Mouse (Mus musculus): ENCODE measurements at regions not wholly inside any gene's neighbourhood (a gene's known extent, or its start where the extent isn't known, plus 50 kb on each side); places are given as distances from the start of the nearest gene placed in this dataset.

- DNase-seq (ENCODE audit: low spot score): peak; percentile 78
Observed at GRCm38 (mm10) chr15:62641051-62641710, 1203.8 kb downstream of the Gsdmc2 start.

- DNase-seq (ENCODE audit: low spot score): no peak
Observed at GRCm38 (mm10) chr15:62625406-62625805, 1219.6 kb downstream of the Gsdmc2 start.

GRCm38 (mm10) chr15:62616042-62616441 is 1228.9 kb downstream of the Gsdmc2 start:
- DNase-seq (ENCODE audit: low spot score): no peak

GRCm38 (mm10) chr15:62596735-62597134 is 1248.2 kb downstream of the Gsdmc2 start:
- peak; percentile 35 for DNase-seq (ENCODE audit: low spot score)

GRCm38 (mm10) chr15:62588580-62588979 is 1256.4 kb downstream of the Gsdmc2 start:
- no peak for DNase-seq (ENCODE audit: low spot score)

GRCm38 (mm10) chr15:62578788-62579187 is 1266.2 kb downstream of the Gsdmc2 start:
- DNase-seq (ENCODE audit: low spot score): no peak

- DNase-seq (ENCODE audit: low spot score): no peak
Observed at GRCm38 (mm10) chr15:62575791-62576190, 1269.2 kb downstream of the Gsdmc2 start.

GRCm38 (mm10) chr15:62571803-62572202 is 1273.2 kb downstream of the Gsdmc2 start:
- peak; percentile 68 for DNase-seq (ENCODE audit: low spot score)

GRCm38 (mm10) chr15:62568788-62569713 is 1275.9 kb downstream of the Gsdmc2 start:
- DNase-seq (ENCODE audit: low spot score): peak; percentile 4

GRCm38 (mm10) chr15:62567431-62567830 is 1277.5 kb downstream of the Gsdmc2 start:
- DNase-seq (ENCODE audit: low spot score): no peak

GRCm38 (mm10) chr15:62566106-62566511 is 1278.9 kb downstream of the Gsdmc2 start:
- peak; percentile 23 for DNase-seq (ENCODE audit: low spot score)

- DNase-seq (ENCODE audit: low spot score): peak; percentile 43
Observed at GRCm38 (mm10) chr15:62533233-62533632, 1311.7 kb downstream of the Gsdmc2 start.

GRCm38 (mm10) chr15:62528975-62529374 is 1316.0 kb downstream of the Gsdmc2 start:
- no peak for DNase-seq (ENCODE audit: low spot score)

- DNase-seq (ENCODE audit: low spot score): no peak
Observed at GRCm38 (mm10) chr15:62524628-62525027, 1320.3 kb downstream of the Gsdmc2 start.

- no peak for DNase-seq (ENCODE audit: low spot score)
Observed at GRCm38 (mm10) chr15:62524135-62524534, 1320.8 kb downstream of the Gsdmc2 start.

- no peak for DNase-seq (ENCODE audit: low spot score)
Observed at GRCm38 (mm10) chr15:62513462-62513861, 1331.5 kb downstream of the Gsdmc2 start.

- DNase-seq (ENCODE audit: low spot score): no peak
Observed at GRCm38 (mm10) chr15:62511461-62511860, 1333.5 kb downstream of the Gsdmc2 start.

- no peak for DNase-seq (ENCODE audit: low spot score)
Observed at GRCm38 (mm10) chr15:62503866-62504265, 1341.1 kb downstream of the Gsdmc2 start.

- DNase-seq (ENCODE audit: low spot score): peak; percentile 65
Observed at GRCm38 (mm10) chr15:62500966-62501365, 1344.0 kb downstream of the Gsdmc2 start.

- DNase-seq (ENCODE audit: low spot score): no peak
Observed at GRCm38 (mm10) chr15:62500522-62500921, 1344.5 kb downstream of the Gsdmc2 start.

- peak; percentile 5 for DNase-seq (ENCODE audit: low spot score)
Observed at GRCm38 (mm10) chr15:62496193-62496592, 1348.8 kb downstream of the Gsdmc2 start.

- no peak for DNase-seq (ENCODE audit: low spot score)
Observed at GRCm38 (mm10) chr15:62492350-62492749, 1352.6 kb downstream of the Gsdmc2 start.

- DNase-seq (ENCODE audit: low spot score): no peak
Observed at GRCm38 (mm10) chr15:62490548-62490947, 1354.4 kb downstream of the Gsdmc2 start.

Data from gastrocnemius, adult 18-20 months (tissue).